Mouse (Mus musculus) MEL (cell line): ENCODE data around the gene Slfn9.

Experiments used
- CTCF ChIP-seq, 3 experiments: IDR thresholded peaks in 2 of 3; conservative IDR thresholded peaks in 1 of 3; 2 replicates each; pipeline ENCODE4 v1.5.1; 2011 to 2012; ENCODE audit warnings: low read length in 3 of 3, low read depth in 2 of 3, mild to moderate bottlenecking in 2 of 3, improper control_type of control experiment in 1 of 3, inconsistent platforms in 1 of 3, mixed read lengths in 1 of 3, moderate library complexity in 1 of 3; ENCODE audit not compliant: control insufficient read depth in 1 of 3, insufficient read depth in 1 of 3, poor library complexity in 1 of 3, severe bottlenecking in 1 of 3
- ELF1 ChIP-seq: IDR thresholded peaks from 2 replicates; pipeline ENCODE4 v1.6.1; 2014; ENCODE audit warnings: low read depth, mild to moderate bottlenecking, inconsistent platforms, low read length, improper control_type of control experiment, moderate library complexity
- GABPA ChIP-seq: IDR thresholded peaks from 2 replicates; pipeline ENCODE4 v1.6.1; 2012; ENCODE audit warnings: low read depth, mild to moderate bottlenecking, inconsistent platforms, low read length, improper control_type of control experiment, moderate library complexity
- HCFC1 ChIP-seq: IDR thresholded peaks from 2 replicates; pipeline ENCODE4 v1.6.1; 2012; ENCODE audit warnings: low read depth, mild to moderate bottlenecking, inconsistent platforms, low read length, improper control_type of control experiment, moderate library complexity
- MAFK ChIP-seq: IDR thresholded peaks from 2 replicates; pipeline ENCODE4 v1.6.1; 2011; ENCODE audit warnings: low read depth, mild to moderate bottlenecking, low read length, improper control_type of control experiment, borderline replicate concordance
- MXI1 ChIP-seq: IDR thresholded peaks from 2 replicates; pipeline ENCODE4 v1.6.1; 2011; ENCODE audit warnings: mild to moderate bottlenecking, low read depth, low read length, improper control_type of control experiment
- POLR2A ChIP-seq, 2 experiments: IDR thresholded peaks; 2 replicates each; pipeline ENCODE4 v1.6.1; 2011 to 2012; ENCODE audit warnings: low read length in 2 of 2, mild to moderate bottlenecking in 2 of 2, control low read depth in 1 of 2, improper control_type of control experiment in 1 of 2, low read depth in 1 of 2, moderate library complexity in 1 of 2; ENCODE audit not compliant: control insufficient read depth in 1 of 2, insufficient read depth in 1 of 2, poor library complexity in 1 of 2

- TF ChIP-seq CTCF (IDR thresholded peaks at IDR 0.05 in 2 of 3, conservative IDR thresholded peaks at IDR 0.05 in 1 of 3; ENCODE audit: control insufficient read depth in 1 of 3, insufficient read depth in 1 of 3, low read depth in 2 of 3, low read length in 3 of 3, poor library complexity in 1 of 3, severe bottlenecking in 1 of 3) (no peak), HCFC1 (no peak), POLR2A (IDR thresholded peaks at IDR 0.05; ENCODE audit: control insufficient read depth in 1 of 2, insufficient read depth in 1 of 2, low read depth in 1 of 2, low read length in 2 of 2, poor library complexity in 1 of 2) (no peak), GABPA (no peak), MAFK (no peak), ELF1 (no peak), MXI1 (no peak)
Observed at GRCm38 (mm10) chr11:83039796-83040195, 48.2 kb upstream of the Slfn9 start.
